Mouse (Mus musculus): ENCODE measurements around the gene Gstt1.
"Not testable (repeated sequence)": the region's sequence is repeated elsewhere in the genome, so short reads cannot be mapped to it uniquely, and the experiment has no call there.

The Gstt1 gene

DNA sequence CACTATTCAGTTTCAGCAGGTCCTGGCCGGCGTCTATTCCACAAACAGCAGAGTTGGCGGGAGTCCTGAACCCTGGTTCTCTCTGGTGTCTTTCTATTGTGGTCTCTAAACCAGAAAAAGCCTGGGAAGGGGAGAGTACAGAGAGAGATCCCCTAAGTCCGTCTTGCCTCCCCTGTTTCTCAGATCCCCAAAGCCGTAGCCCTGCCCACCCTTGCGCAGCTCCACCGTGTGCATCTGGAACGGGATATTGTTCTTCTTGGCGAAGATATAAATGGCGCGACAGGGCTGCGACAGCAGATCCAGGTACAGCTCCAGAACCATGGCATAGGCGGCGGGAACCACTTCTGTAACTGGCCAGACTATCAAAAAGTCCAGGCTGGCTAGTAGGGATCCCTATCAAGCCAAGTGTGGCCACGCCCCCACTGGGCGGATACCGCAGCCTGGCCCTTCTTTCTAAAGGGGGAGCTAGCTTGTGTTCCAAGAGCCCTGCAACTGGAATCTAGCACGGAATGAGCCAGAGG is at the start of gene Gstt1:
Gstt1 (minus strand) TSS at position 409 of the 521 bp plus-strand sequence.
- DNase-seq (ENCODE audit: low spot score) = peak; percentile 73

DNA sequence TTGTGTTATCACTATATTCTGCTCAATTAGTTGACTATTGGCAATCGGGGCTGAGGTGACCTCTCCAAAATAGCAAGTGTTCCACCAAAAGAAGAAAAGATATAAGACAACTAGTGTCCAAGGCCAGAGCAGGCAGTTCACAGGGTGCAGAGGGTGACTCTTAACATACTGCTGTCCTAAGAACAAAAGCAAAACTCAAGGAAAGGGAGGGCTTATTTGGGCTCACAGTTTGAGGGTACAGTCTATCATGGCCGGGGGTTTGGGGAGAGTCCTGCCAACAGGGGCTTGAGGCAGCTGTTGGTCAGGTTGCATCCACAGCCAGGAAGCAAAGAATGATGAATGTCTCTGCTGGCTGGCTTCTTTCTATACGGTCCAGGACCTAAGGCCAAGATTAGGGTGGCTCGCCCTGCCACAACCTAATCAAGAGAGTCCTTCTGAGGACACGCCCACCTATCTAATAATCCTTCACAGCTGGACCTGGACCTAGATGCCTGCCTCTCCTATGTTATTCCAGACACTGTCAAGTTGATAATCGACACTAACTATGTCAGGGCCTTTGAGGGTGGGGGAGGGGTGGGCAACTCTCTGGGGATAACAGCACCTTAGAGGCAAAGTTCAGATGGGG is 47.0 kb upstream of the Gstt1 start:
- DNase-seq (ENCODE audit: low spot score) = no peak

DNA sequence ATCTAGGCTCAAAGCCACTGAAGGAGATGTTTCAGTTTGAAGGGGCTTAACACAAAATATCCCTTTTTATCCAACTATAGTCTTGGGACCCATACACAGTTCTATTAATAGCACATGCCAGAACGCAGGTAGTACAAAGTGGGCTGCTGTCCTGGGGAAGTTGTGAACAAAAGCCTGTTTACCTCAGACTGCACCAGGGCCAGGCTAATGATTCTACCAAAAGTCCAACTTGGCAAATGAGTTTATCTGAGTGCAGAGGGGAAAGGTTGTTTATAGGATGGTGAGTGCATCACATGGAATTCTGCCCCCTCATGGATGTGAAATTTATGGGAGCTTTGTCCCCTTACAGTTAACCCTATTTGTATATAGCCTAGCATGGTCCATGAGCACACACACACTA is 46.4 kb upstream of the Gstt1 start:
- DNase-seq (ENCODE audit: low spot score) = no peak

GRCm38 (mm10) chr10:75843898-75844297 is 45.5 kb upstream of the Gstt1 start:
- DNase-seq (ENCODE audit: low spot score) = not testable (repeated sequence)

DNA sequence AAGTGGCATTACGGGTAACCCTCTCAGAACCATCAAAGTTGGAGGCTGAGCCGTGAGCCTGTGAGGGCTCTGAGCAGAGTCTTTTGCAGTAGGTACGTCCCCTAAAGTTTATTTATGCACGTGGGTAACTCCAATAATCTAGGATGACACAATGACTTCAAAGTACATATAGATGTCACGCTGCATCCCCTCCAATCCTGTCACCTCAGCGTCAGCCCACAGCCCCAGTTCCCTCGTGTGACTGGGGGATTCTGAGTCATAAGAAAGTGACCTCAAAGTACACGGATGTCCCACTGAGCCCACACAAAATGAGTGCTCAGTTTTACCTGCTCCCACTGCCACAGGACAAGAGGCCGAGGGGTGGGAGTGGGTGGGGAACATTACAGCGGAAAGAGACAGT is 40.7 kb upstream of the Gstt1 start:
- DNase-seq (ENCODE audit: low spot score) = no peak

- peak; percentile 94 for DNase-seq (ENCODE audit: low spot score)
Measured at GRCm38 (mm10) chr10:75837248-75837759, 38.9 kb upstream of the Gstt1 start, which contains the start of gene Gstt2. Gstt2 (minus strand) TSS chr10:75837424.

DNA sequence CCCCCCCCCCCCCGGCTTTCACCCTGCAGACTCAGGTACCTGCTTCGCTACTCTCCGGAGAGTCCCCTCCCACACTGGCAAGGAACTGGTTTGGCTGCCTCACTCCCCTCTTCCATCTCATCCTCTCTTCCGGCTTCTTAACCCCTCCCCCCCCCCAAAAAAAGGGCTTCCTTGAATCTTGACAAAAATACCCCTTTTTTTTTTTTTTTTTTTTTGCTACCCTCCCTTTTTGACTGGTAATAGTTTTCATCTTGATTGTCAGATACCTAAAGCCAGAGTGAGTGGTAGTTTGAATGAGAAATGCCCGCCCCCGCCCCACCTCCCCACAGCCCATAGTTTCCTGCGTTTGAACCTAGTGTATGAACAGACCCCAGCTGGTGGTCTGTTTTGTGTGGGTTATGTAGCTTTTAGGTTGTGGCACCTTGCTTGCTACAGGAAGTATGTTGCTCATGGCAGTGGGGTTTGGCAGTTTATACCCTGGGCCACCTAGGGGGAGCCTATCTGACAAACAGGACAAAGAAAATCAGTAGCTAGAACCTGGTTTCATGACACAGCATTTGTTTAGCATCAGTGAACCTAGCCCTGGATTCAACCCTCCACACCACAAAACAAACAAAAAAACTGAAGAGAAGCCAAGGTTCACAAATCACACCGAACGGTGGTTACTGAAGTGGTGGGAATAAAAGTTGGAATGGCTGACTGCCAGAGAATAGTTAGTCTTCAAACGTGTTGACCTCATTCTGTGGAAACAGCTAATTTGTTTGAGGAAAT is 37.6 kb upstream of the Gstt1 start:
- peak; percentile 64 for DNase-seq (ENCODE audit: low spot score)

GRCm38 (mm10) chr10:75835307-75835706 is 36.9 kb upstream of the Gstt1 start:
- peak; percentile 58 for DNase-seq (ENCODE audit: low spot score)

DNA sequence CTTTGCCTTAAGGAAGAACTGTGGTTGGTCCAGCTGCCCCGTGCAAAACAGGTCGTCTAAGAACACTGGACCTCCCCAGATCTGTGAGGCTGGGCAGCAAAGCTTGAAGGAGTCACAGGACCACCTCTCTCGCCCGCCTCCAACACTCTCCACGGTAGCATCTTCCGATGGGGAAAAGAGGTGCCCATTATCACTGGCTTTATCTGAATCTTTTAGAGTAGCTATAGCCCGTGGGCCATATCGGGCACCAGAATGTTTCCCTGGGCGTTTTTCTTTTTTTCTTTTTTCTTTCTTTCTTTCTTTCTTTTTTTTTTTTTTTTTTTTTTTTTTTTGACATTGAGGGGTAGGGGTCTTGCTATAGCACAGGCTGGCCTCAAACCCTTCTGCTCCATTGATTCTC is 36.3 kb upstream of the Gstt1 start:
- no peak for DNase-seq (ENCODE audit: low spot score)

DNA sequence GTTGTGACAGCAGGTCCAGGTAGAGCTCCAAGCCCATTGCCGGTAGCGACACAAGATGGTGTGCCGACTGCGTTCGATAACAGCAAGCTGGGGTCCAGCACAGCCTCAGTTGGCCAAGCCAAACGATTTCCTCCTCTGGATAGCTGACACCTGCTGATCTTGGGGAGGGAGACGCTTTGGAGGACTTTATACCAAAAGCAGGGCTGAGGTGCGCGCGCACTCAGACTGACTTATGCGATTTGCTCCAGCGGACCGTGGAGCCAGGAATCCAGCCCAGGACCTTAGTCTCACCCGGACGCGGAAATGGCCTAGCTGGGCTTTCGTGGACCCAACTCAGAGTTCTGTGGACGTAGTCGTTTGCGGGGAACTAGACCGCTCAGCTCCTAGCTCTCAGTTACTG is 35.9 kb upstream of the Gstt1 start:
- peak; percentile 75 for DNase-seq (ENCODE audit: low spot score)

GRCm38 (mm10) chr10:75833456-75834080 is 35.2 kb upstream of the Gstt1 start:
- peak; percentile 43 for DNase-seq (ENCODE audit: low spot score)

DNA sequence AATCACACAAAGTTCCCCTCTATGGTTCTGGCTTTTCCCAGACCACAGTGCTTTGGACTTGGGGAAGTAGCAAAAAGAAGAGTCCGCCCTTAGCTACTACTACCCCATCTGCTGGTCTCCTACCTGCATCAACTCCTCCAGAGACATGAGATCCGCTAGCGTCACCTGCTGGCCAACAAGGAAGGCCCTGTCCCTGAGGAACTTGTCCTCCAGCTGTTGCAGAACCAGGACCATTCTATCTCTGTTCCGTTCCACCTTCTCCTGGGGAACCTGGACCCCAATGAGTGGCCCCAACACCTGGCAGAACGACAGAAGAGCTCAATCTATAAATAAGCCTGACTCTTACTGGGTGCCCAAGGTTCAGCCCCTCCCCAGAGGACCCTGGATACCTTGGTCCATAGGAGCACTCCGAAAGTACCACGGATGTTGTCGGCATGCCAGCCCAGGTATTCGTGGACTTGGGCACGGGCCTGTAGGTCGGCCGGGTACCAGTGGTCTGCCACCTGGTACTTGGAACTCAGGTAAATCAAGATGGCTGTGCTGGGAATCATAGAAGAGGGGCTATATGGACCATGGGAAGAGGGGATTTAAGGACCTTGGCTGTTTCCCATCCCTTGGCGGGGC is 34.0 kb upstream of the Gstt1 start:
- peak; percentile 87 for DNase-seq (ENCODE audit: low spot score)

- no peak for DNase-seq (ENCODE audit: low spot score)
Measured at GRCm38 (mm10) chr10:75830275-75830670, 31.9 kb upstream of the Gstt1 start.

DNA sequence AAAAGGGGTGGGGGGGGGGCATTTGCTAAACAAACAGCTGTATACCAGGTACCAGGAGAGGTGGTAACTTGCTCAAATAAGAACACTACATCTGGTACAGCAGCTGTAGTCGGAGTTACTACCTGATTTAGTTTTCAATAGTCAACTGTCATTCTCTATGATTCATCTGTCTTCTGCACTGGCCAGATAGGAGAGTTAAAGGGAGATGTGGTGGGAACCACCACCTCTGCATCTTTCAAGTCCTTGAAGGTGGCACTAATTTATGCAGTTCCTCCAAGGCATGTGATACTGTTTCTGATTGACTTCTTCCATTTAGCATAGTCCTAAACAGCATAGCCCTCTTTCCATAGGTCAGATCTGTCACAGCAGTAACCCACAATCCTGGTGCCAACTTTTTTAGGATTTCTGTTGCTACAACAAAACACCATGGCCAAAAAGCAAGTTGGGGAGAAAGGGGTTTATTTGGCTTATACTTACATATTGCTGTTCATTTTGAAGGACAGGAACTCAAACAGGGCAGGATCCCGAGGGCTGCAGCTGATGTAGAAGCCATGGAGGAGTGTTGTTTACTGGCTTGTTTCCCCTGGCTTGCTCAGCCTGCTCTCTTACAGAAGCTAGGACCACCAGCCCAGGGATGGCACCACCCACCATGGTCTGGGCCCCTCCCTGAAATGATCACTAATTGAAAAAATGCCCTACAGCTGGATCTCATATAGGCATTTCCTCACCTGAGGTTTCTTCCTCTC is 31.3 kb upstream of the Gstt1 start:
- no peak for DNase-seq (ENCODE audit: low spot score)

DNA sequence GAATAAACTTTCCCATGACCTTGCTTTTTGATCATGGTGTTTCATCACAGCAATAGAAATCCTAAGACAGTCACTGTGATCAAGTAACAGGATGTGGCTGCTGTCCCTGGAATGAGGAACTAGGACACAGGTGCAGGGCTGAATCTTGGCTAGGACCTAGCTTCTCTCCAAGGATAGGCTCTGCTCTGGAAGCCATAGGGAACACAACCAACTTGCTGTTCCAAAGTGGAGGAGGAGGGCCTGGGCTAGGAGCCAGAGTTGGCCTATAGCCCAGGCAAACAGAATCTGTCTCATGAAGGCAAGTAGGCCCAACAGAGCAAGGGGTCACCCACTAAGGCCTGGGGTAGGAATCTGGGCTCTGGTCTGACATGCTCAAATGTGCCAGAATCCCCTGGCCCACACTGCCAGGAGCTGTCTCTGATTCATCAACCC is 30.1 kb upstream of the Gstt1 start:
- peak; percentile 41 for DNase-seq (ENCODE audit: low spot score)

GRCm38 (mm10) chr10:75827668-75828360 is 29.4 kb upstream of the Gstt1 start:
- DNase-seq (ENCODE audit: low spot score) = peak; percentile 38

- DNase-seq (ENCODE audit: low spot score) = no peak
Measured at GRCm38 (mm10) chr10:75824530-75824929, 26.1 kb upstream of the Gstt1 start.

DNA sequence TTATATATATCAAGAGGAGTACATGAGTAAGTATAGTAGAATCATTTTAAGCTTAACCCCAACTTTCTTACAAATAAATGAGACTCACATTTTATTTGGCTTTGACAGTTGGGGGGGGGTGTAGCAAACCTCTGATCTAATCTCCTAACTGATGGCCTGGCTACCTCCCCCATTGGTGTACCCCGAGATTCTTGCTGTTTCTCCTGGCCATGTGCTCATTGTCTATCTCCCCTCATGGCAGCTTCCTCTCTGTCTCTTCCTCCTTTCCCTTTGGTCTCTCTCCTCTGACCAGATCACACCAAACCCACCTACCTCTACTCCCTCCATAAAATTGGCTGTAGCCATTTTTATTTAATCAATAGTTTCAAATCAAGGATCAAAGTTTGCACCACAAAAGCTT is 25.4 kb upstream of the Gstt1 start:
- DNase-seq (ENCODE audit: low spot score) = no peak

GRCm38 (mm10) chr10:75822443-75822842 is 24.1 kb upstream of the Gstt1 start, which contains the start of gene Gstt4:
Gstt4 (minus strand) TSS chr10:75822543.
- no peak for DNase-seq (ENCODE audit: low spot score)

- DNase-seq (ENCODE audit: low spot score) = no peak
Measured at GRCm38 (mm10) chr10:75819882-75820281, 21.5 kb upstream of the Gstt1 start.

DNA sequence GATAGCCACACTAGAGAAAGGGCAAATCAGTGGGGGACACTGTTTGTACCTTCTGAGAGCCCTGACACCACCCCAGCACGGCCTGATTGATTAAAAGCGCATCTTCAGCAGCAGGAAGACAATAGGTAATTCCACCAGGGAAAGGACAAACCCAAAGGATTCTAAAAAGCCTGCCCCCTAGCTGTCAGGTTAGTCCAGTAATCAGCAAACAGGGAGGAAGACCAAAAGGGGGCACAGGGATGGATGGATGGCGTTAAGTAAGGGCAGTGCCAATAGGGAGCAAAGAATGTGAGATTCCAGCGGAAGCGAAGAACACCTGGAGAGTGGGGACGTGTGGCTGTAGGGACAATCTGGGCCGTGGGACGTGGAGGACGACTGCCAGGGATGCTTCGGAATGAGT is 20.3 kb upstream of the Gstt1 start:
- DNase-seq (ENCODE audit: low spot score) = no peak

All from lung, postnatal 25 days (tissue).